Mouse (Mus musculus): ENCODE data around the gene Adpgk. TPM values are rescaled to one million over a fixed set of nuclear protein-coding genes. Genes with fewer than 3 reads are reported as not detected.

Gene Adpgk
- total RNA-seq (2023) = 57.9 to 59.3 TPM (median 58.9 TPM) in 4 replicates

DNA sequence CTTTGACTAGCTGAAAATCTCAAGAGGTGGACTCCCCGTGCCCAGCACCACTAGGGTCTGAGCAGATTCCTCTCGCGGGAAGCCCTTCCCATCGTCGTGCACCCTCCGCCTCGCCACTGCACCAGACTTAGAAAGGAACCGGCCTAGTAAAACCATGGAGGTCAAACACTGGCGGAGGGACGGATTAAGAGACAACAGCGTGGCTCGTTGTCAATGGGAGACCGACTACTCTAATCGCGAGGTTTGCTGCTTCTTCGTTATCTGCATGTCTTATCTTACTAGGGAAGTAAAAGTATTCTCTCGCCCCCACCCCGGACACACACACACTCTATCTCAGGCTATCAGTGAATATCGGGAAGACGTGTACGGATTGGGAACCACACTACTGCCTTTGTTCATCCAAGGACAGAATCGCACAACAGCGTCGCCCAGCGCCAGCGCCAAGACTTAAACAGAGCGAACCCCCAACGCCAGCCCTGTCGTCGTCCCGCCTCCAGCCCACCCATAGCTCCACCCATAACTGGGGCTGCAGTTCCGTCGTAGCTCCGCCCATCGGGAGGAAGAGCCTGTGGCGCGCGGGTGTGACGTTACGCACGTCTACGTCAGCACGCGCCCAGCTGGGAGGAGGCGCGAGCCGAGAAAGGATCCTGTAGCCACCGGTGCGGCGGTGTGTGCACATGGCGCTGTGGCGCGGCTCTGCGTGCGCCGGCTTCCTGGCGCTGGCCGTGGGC lies at the start of gene Adpgk:
Adpgk (plus strand) TSS at position 602 of the 731 bp plus-strand sequence.

DNA sequence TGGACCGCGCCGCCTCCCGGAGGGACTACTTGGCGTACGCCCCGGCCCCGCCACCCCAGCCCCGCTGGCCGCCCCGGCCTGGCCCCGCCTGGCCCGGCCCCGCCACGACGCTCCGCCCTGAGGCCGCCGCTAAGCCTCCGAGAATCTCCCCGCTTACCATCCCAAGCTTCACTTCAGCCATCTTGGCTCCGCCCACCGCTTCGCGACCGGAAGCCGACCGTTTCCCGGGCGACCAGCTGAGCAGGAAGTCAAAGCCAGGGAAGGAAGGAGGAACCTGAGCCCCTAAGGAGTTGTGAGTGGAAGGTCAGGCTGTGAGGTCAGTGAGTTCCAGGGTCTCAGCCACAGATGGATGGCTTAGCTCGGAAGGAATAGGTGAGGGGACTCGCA lies 61.9 kb downstream of the Adpgk start, which contains the start of gene Bbs4:
Bbs4 (minus strand) TSS at position 256 of the 387 bp plus-strand sequence.

Other genes starting within 250 kb of the Adpgk start
- gene Bbs4, start 62.0 kb downstream of the Adpgk start, total RNA-seq (2023) = 4.7 to 8.6 TPM (median 6.3 TPM) in 4 replicates
- 149 to 170 TPM (median 156 TPM) in 4 replicates for gene Arih1, start 195.1 kb downstream of the Adpgk start, total RNA-seq (2023)
- gene Hexa, start 248.0 kb downstream of the Adpgk start, total RNA-seq (2023) = 56.7 to 62.4 TPM (median 59.7 TPM) in 4 replicates
- 0.50 to 1.3 TPM (median 0.63 TPM) in 4 replicates for gene Tmem202, start 248.3 kb downstream of the Adpgk start, total RNA-seq (2023)

Measured in B cell, adult 62 days (primary cell).